Comparison of ENCODE assay signal across 30 mouse cellular contexts in the genomic region with DNA sequence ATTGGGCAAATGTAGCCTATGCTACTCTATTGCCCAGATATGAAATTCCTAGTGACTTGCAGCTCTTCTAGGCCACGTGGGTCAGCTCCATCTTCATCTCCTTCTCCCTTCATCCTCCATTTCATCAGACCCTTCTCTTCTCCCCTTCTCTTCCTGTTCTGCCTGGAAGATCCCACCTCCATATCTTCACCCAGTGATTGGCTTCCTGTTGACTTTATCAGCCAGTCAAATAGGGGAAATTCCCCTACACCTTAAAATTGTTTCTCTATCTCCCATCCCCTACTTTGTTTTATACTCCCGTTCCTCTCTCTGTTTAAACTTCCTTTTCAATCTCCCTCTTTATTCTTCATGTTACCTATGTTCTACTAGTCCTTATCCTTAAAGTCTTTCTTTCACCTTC.
"Had no signal": no experiment of that assay in that cellular context is flagged by ENCODE, and none has a peak within 500 bp of the region (broad histone marks: within the 10 kb centered on the region; RNA-seq: fewer than 3 reads in every experiment).

No protein-coding gene starts in this region.

- H3K9ac ChIP-seq: limb, embryonic 12.5 days; limb, embryonic 13.5 days; limb, embryonic 15.5 days; liver, embryonic 12.5 days; liver, embryonic 13.5 days; liver, embryonic 14.5 days; liver, embryonic 15.5 days; lung, embryonic 14.5 days; lung, embryonic 15.5 days; midbrain, embryonic 12.5 days; midbrain, embryonic 13.5 days; midbrain, embryonic 15.5 days had no signal

- H3K4me1 ChIP-seq: limb, embryonic 12.5 days; limb, embryonic 13.5 days; limb, embryonic 15.5 days; liver, embryonic 12.5 days; liver, embryonic 13.5 days; liver, embryonic 15.5 days; lung, embryonic 15.5 days; midbrain, embryonic 15.5 days had no signal

- H3K4me2 ChIP-seq: limb, embryonic 12.5 days; limb, embryonic 13.5 days; limb, embryonic 15.5 days; liver, embryonic 11.5 days; liver, embryonic 12.5 days; liver, embryonic 13.5 days; liver, embryonic 15.5 days; lung, embryonic 14.5 days; lung, embryonic 15.5 days; midbrain, embryonic 11.5 days; midbrain, embryonic 12.5 days; midbrain, embryonic 13.5 days; midbrain, embryonic 15.5 days had no signal

- H3K9me3 ChIP-seq: limb, embryonic 10.5 days; limb, embryonic 15.5 days; liver, embryonic 12.5 days; liver, embryonic 13.5 days; liver, embryonic 15.5 days; lung, embryonic 15.5 days; midbrain, embryonic 10.5 days; midbrain, embryonic 12.5 days; midbrain, embryonic 13.5 days; midbrain, embryonic 15.5 days had no signal

- ATAC-seq: liver, embryonic 12.5 days; lung, postnatal 0 days; midbrain, embryonic 13.5 days; midbrain, embryonic 15.5 days; midbrain, embryonic 16.5 days had no signal

- H3K4me3 ChIP-seq: limb, embryonic 10.5 days; limb, embryonic 12.5 days; limb, embryonic 13.5 days; limb, embryonic 15.5 days; liver, embryonic 12.5 days; liver, embryonic 13.5 days; liver, embryonic 15.5 days; lung, embryonic 15.5 days; megakaryocyte, embryonic 14.5 days; midbrain, embryonic 10.5 days; midbrain, embryonic 12.5 days; midbrain, embryonic 13.5 days; midbrain, embryonic 15.5 days; myocyte had no signal

- H3K27me3 ChIP-seq: limb, embryonic 12.5 days; limb, embryonic 13.5 days; limb, embryonic 15.5 days; liver, embryonic 12.5 days; liver, embryonic 13.5 days; liver, embryonic 15.5 days; lung, embryonic 15.5 days; megakaryocyte, embryonic 14.5 days; midbrain, embryonic 12.5 days; midbrain, embryonic 13.5 days; midbrain, embryonic 15.5 days had no signal

- H3K36me3 ChIP-seq: limb, embryonic 10.5 days; limb, embryonic 12.5 days; limb, embryonic 15.5 days; liver, embryonic 12.5 days; liver, embryonic 13.5 days; liver, embryonic 15.5 days; lung, embryonic 15.5 days; midbrain, embryonic 10.5 days; midbrain, embryonic 12.5 days had no signal

- H3K27ac ChIP-seq: limb, embryonic 10.5 days; limb, embryonic 12.5 days; limb, embryonic 13.5 days; limb, embryonic 15.5 days; liver, embryonic 12.5 days; liver, embryonic 13.5 days; liver, embryonic 14.5 days; liver, embryonic 15.5 days; lung, embryonic 15.5 days; macrophage; midbrain, embryonic 10.5 days; midbrain, embryonic 12.5 days; midbrain, embryonic 13.5 days; midbrain, embryonic 15.5 days had no signal

- DNase-seq: left cerebral cortex, postnatal 4 days; liver; liver, embryonic 13.5 days; lung, adult 18-20 months; lung, adult 2 months; lung, embryonic 14.5 days; lung, postnatal 10 days; lung, postnatal 14 days; lung, postnatal 36 days; lung, postnatal 4 days; midbrain, embryonic 14.5 days had no signal
